Mouse (Mus musculus): ENCODE results near the gene Phgdh. TPM values are rescaled to one million over a fixed set of nuclear protein-coding genes. Genes with fewer than 3 reads are reported as not detected.

Gene Phgdh
- polyA plus RNA-seq (2012) = 296 and 349 TPM in 2 replicates

GRCm38 (mm10) chr3:98339706-98340109 is at the start of gene Phgdh:
Phgdh (minus strand) TSS chr3:98339990.

DNA sequence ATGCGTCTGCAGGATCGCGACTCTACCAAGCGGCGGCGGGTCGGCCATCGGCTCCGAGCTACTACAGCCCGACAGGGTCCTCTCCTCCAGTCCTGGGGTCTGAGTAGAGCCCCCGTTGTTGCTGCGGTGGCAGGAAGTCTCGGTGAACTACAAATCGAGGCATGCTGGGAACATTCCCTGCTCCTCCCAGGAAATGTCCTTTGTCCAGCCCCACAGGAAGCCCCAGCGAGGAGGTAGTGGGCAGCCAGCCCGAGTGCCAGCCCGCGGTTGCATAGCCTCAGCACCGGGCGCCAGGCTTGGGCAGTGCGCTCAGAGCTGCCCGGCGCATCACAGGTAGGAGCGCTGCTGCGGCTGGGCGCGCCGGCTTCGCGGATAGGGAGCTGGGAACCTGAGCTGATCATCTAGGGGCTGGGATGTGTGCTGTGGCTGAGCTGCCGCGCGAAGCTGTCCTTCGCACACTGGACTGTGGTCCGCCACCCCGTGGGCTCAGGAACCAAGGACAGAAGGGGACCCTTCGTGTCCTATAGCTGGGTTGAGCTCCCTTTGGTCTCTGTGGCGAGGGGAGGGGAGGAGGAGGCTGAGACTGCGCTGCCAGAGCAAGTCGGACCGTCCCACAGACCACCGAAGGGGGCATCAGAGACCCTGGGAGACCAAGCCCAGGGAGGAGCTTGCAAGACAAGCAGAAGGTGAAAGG is 42.6 kb upstream of the Phgdh start, which contains the start of gene Zfp697:
TSS of gene Zfp697 (plus strand) at position 216 of the 694 bp plus-strand sequence.

GRCm38 (mm10) chr3:98280204-98280932 is 59.4 kb downstream of the Phgdh start, which contains the start of gene Hmgcs2:
Hmgcs2 (plus strand) TSS chr3:98280435.

Other genes with a start within 250 kb of the Phgdh start
- 0.02 and 0.03 TPM in 2 replicates for gene Adam30, start 179.4 kb downstream of the Phgdh start, polyA plus RNA-seq (2012)
- gene Reg4, start 117.8 kb downstream of the Phgdh start, polyA plus RNA-seq (2012) = not detected in 2 replicates
- 0.06 and 0.22 TPM in 2 replicates for gene Hmgcs2, start 59.6 kb downstream of the Phgdh start, polyA plus RNA-seq (2012)
- gene Zfp697, start 42.5 kb upstream of the Phgdh start, polyA plus RNA-seq (2012) = 0.32 and 0.35 TPM in 2 replicates
- not detected in 2 replicates for gene Gm4450, start 117.1 kb upstream of the Phgdh start, polyA plus RNA-seq (2012)
- not detected in 2 replicates for gene Hsd3b4, start 170.5 kb upstream of the Phgdh start, polyA plus RNA-seq (2012)
- not detected in 2 replicates for gene Gm10681, start 248.8 kb upstream of the Phgdh start, polyA plus RNA-seq (2012)